Mouse (Mus musculus): ENCODE data around the gene Spef1. TPM values are rescaled to one million over a fixed set of nuclear protein-coding genes. Genes with fewer than 3 reads are reported as not detected.

The Spef1 gene
- polyA plus RNA-seq, 1 experiment from 2014 or later: 9.0 TPM

- Histone ChIP-seq H3K36me3 (peaks cover 11% of the 10 kb centered on the region; the same call in 1 of the 2 replicates), H3K9me3 (no peaks in the 10 kb centered on the region), H3K9ac (peak overlapping the region; percentile 94), H3K4me1 (peaks cover 44% of the 10 kb centered on the region), H3K4me3 (peak overlapping the region; percentile 89), H3K27me3 (replicated peaks) (no peaks in the 10 kb centered on the region), H3K4me2 (replicated peaks) (peak overlapping the region; percentile 95), H3K27ac (peak overlapping the region; percentile 80)
- WGBS: under 1% methylated on average over 67 of the region's 67 CpGs
- peak; percentile 67 for ATAC-seq (ENCODE audit: low FRiP score, low read depth)
These were observed 7.7 kb downstream of the Spef1 start for GRCm38 (mm10) chr2:131179246-131179886.

GRCm38 (mm10) chr2:131178828-131179245 lies 8.2 kb downstream of the Spef1 start:
- Histone ChIP-seq H3K27ac (peak overlapping the region; percentile 80; the same call in 1 of the 2 replicates), H3K9me3 (no peaks in the 10 kb centered on the region), H3K36me3 (peaks cover 11% of the 10 kb centered on the region; the same call in 1 of the 2 replicates), H3K9ac (peak overlapping the region; percentile 94), H3K4me1 (peaks cover 46% of the 10 kb centered on the region), H3K4me3 (peak overlapping the region; percentile 89), H3K4me2 (replicated peaks) (peak overlapping the region; percentile 95), H3K27me3 (replicated peaks) (no peaks in the 10 kb centered on the region)
- 32% methylated on average over 26 of the region's 26 CpGs for WGBS
- 0 out of 2 replicates have a peak, but pooled peaks have one; percentile 0 for ATAC-seq (ENCODE audit: low FRiP score, low read depth)

GRCm38 (mm10) chr2:131177932-131178331 lies 9.2 kb downstream of the Spef1 start:
- 91% methylated on average over 9 of the region's 9 CpGs for WGBS
- peaks cover 11% of the 10 kb centered on the region; the same call in 1 of the 2 replicates for H3K36me3 ChIP-seq
- peak overlapping the region; percentile 94 for H3K9ac ChIP-seq
- peaks cover 7% of the 10 kb centered on the region for H3K27me3 ChIP-seq (replicated peaks)
- H3K9me3 ChIP-seq: no peaks in the 10 kb centered on the region
- peak overlapping the region; percentile 89 for H3K4me3 ChIP-seq
- ATAC-seq (ENCODE audit: low FRiP score, low read depth): no peak
- peaks cover 46% of the 10 kb centered on the region for H3K4me1 ChIP-seq
- H3K27ac ChIP-seq: no peak overlapping the region
- peak overlapping the region; percentile 95 for H3K4me2 ChIP-seq (replicated peaks)

GRCm38 (mm10) chr2:131176491-131176890 lies 10.6 kb downstream of the Spef1 start:
- Histone ChIP-seq H3K4me2 (replicated peaks) (peak overlapping the region; percentile 95), H3K9me3 (no peaks in the 10 kb centered on the region), H3K9ac (no peak overlapping the region), H3K36me3 (peaks cover 14% of the 10 kb centered on the region), H3K4me3 (peak overlapping the region; percentile 7; the same call in 1 of the 2 replicates), H3K4me1 (peaks cover 49% of the 10 kb centered on the region), H3K27me3 (replicated peaks) (peaks cover 22% of the 10 kb centered on the region), H3K27ac (no peak overlapping the region)
- no peak for ATAC-seq (ENCODE audit: low FRiP score, low read depth)
- WGBS: 56% methylated on average over 5 of the region's 5 CpGs

GRCm38 (mm10) chr2:131175945-131176309 lies 11.2 kb downstream of the Spef1 start:
- Histone ChIP-seq H3K4me3 (no peak overlapping the region), H3K9me3 (no peaks in the 10 kb centered on the region), H3K27ac (no peak overlapping the region), H3K36me3 (peaks cover 17% of the 10 kb centered on the region), H3K9ac (no peak overlapping the region), H3K4me1 (peaks cover 51% of the 10 kb centered on the region), H3K27me3 (replicated peaks) (peaks cover 27% of the 10 kb centered on the region), H3K4me2 (replicated peaks) (no peak overlapping the region)
- no peak for ATAC-seq (ENCODE audit: low FRiP score, low read depth)
- 95% methylated on average over 1 of the region's 1 CpGs for WGBS

- no peaks in the 10 kb centered on the region for H3K9me3 ChIP-seq
- H3K27me3 ChIP-seq (replicated peaks): peaks cover 32% of the 10 kb centered on the region
- no peak for ATAC-seq (ENCODE audit: low FRiP score, low read depth)
- H3K4me1 ChIP-seq: peaks cover 51% of the 10 kb centered on the region
- no peak overlapping the region for H3K4me3 ChIP-seq
- no peak overlapping the region; the same call in 1 of the 2 replicates for H3K4me2 ChIP-seq (replicated peaks)
- 77% methylated on average over 3 of the region's 3 CpGs for WGBS
- peaks cover 17% of the 10 kb centered on the region for H3K36me3 ChIP-seq
- no peak overlapping the region for H3K9ac ChIP-seq
- H3K27ac ChIP-seq: no peak overlapping the region
These were observed 11.7 kb downstream of the Spef1 start for GRCm38 (mm10) chr2:131175286-131175944.

GRCm38 (mm10) chr2:131174700-131175099 lies 12.4 kb downstream of the Spef1 start:
- no peak overlapping the region for H3K9ac ChIP-seq
- ATAC-seq (ENCODE audit: low FRiP score, low read depth): peak; percentile 35
- H3K4me2 ChIP-seq (replicated peaks): peak overlapping the region; percentile 67
- 5% methylated on average over 11 of the region's 11 CpGs for WGBS
- H3K9me3 ChIP-seq: no peaks in the 10 kb centered on the region
- H3K27ac ChIP-seq: no peak overlapping the region
- H3K4me3 ChIP-seq: peak overlapping the region; percentile 28
- H3K36me3 ChIP-seq: peaks cover 17% of the 10 kb centered on the region
- peaks cover 51% of the 10 kb centered on the region for H3K4me1 ChIP-seq
- H3K27me3 ChIP-seq (replicated peaks): peaks cover 35% of the 10 kb centered on the region

- 43% methylated on average over 9 of the region's 9 CpGs for WGBS
- Histone ChIP-seq H3K9ac (no peak overlapping the region), H3K9me3 (no peaks in the 10 kb centered on the region), H3K27ac (no peak overlapping the region), H3K27me3 (replicated peaks) (peaks cover 35% of the 10 kb centered on the region), H3K36me3 (peaks cover 11% of the 10 kb centered on the region), H3K4me3 (no peak overlapping the region), H3K4me2 (replicated peaks) (no peak overlapping the region), H3K4me1 (peaks cover 30% of the 10 kb centered on the region)
- ATAC-seq (ENCODE audit: low FRiP score, low read depth): no peak
These were observed 14.8 kb downstream of the Spef1 start for GRCm38 (mm10) chr2:131172322-131172721.

- Histone ChIP-seq H3K4me1 (peaks cover 22% of the 10 kb centered on the region), H3K4me3 (no peak overlapping the region), H3K4me2 (replicated peaks) (peak overlapping the region; percentile 46), H3K9me3 (no peaks in the 10 kb centered on the region), H3K36me3 (peaks cover 8% of the 10 kb centered on the region; the same call in 1 of the 2 replicates), H3K27ac (no peak overlapping the region), H3K27me3 (replicated peaks) (peaks cover 35% of the 10 kb centered on the region), H3K9ac (0 out of 2 replicates have a peak overlapping the region, but pooled peaks have one; percentile 19)
- no peak for ATAC-seq (ENCODE audit: low FRiP score, low read depth)
- 5% methylated on average over 43 of the region's 43 CpGs for WGBS
These were observed 15.5 kb downstream of the Spef1 start for GRCm38 (mm10) chr2:131171401-131172104.

- H3K27me3 ChIP-seq (replicated peaks): peaks cover 35% of the 10 kb centered on the region
- no peaks in the 10 kb centered on the region for H3K9me3 ChIP-seq
- no peak overlapping the region for H3K4me2 ChIP-seq (replicated peaks)
- H3K36me3 ChIP-seq: peaks cover 6% of the 10 kb centered on the region; the same call in 1 of the 2 replicates
- peaks cover 18% of the 10 kb centered on the region; the same call in 1 of the 2 replicates for H3K4me1 ChIP-seq
- 13% methylated on average over 9 of the region's 9 CpGs for WGBS
- H3K4me3 ChIP-seq: no peak overlapping the region
- no peak overlapping the region for H3K9ac ChIP-seq
- H3K27ac ChIP-seq: no peak overlapping the region
- ATAC-seq (ENCODE audit: low FRiP score, low read depth): no peak
These were observed 16.1 kb downstream of the Spef1 start for GRCm38 (mm10) chr2:131170936-131171335.

- Histone ChIP-seq H3K4me3 (no peak overlapping the region), H3K9me3 (no peaks in the 10 kb centered on the region), H3K27ac (no peak overlapping the region), H3K36me3 (peaks cover 6% of the 10 kb centered on the region; the same call in 1 of the 2 replicates), H3K4me2 (replicated peaks) (no peak overlapping the region), H3K4me1 (0 out of 2 replicates have a peak, but pooled peaks cover 5% of the 10 kb centered on the region), H3K9ac (no peak overlapping the region), H3K27me3 (replicated peaks) (peaks cover 35% of the 10 kb centered on the region)
- ATAC-seq (ENCODE audit: low FRiP score, low read depth): no peak
- WGBS: 78% methylated on average over 1 of the region's 1 CpGs
These were observed 18.2 kb downstream of the Spef1 start for GRCm38 (mm10) chr2:131168914-131169313.

- WGBS: 81% methylated on average over 6 of the region's 6 CpGs
- Histone ChIP-seq H3K36me3 (peaks cover 6% of the 10 kb centered on the region; the same call in 1 of the 2 replicates), H3K9ac (no peak overlapping the region), H3K4me2 (replicated peaks) (no peak overlapping the region), H3K4me1 (0 out of 2 replicates have a peak, but pooled peaks cover 5% of the 10 kb centered on the region), H3K4me3 (no peak overlapping the region), H3K9me3 (no peaks in the 10 kb centered on the region), H3K27ac (no peak overlapping the region), H3K27me3 (replicated peaks) (peaks cover 28% of the 10 kb centered on the region)
- no peak for ATAC-seq (ENCODE audit: low FRiP score, low read depth)
These were observed 19.1 kb downstream of the Spef1 start for GRCm38 (mm10) chr2:131167984-131168383.

Measured in neural tube, embryonic 12.5 days (tissue).